Mouse (Mus musculus) telencephalon, adult 2 months (tissue): ENCODE data around the gene Asphd2.
"Not testable (repeated sequence)": the region's sequence is repeated elsewhere in the genome, so short reads cannot be mapped to it uniquely, and the experiment has no call there.

Experiments
- DNase-seq: peaks from one replicate; pipeline ENCODE4 v3.0.0-alpha.2; 2011; ENCODE audit warnings: low read depth, low spot score

Asphd2 gene

DNA sequence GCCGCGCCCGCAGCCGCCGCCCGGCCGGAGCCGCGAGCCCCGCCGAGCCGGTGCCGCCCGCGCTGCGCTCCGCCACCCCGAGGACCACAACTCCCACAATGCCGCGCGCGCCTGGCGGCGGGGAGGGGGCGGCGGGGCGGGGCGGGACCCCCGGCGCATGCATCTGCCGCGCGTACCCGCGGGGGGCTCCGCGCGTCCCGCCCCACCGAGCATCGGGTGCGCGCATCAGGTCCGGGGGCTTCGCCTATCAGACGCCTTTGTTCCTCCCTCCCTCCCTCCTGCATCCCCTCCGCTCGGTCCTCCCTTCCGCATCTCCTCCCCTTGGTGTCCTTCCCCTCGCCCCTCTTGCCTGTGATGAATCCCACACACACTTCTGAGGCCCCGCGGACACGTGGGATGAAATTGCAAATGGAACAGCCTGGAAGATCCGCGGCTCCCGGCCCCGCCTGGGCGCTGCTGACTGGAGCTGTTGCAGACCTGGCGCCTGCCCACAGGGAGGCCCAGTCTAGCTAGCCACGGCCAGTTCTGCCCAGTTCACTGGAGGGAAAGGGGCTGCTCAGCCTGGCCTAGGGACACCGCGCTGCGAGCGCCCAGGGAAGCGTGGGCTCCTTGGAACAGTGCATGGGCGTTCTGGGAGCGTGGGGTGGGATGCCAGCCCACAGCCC is at the start of gene Asphd2:
Gene Asphd2 (minus strand): TSS at position 88 of the 665 bp plus-strand sequence.
- peak; percentile 76 for DNase-seq

DNA sequence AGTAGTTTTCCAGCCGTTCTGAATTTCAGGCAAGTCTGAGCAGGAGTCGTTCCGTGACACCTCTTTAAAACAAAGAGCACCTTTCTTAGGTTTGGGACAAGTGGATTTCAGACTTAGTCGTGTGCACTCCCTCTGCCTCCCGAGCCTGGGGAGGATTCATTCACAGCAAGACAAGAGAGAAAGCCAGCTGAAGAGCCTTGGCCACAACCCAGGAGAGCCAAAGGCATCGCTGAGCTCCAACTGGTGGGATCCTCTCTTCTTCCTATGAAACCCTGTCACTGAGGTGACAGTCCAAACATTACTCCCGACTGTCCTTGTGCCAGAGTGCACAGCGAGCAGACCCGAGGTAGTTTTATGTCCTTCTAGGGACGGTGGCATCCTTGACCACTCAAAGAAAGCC is 43.9 kb upstream of the Asphd2 start:
- no peak for DNase-seq

GRCm38 (mm10) chr5:112433004-112433403 is 38.3 kb upstream of the Asphd2 start:
- DNase-seq: no peak

DNA sequence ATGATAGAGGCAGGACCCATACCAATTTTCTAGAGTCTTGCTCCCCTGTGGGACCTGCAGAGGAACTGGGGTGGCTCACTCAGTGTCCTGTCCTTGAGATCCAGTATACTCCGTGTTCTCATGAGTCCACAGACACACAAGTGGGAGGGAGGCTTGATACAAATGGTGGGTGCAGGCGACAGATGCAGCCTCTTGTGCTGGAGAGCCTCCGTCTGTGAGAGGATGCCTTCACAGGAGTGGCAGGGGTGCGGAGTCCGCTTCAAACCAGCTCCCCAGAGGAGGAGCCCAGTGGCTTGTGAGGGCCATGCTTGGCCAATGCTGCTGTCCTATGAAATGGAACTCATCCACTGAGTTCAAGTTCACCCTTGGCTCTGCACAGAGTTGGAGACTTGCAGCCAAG is 37.4 kb upstream of the Asphd2 start:
- DNase-seq: no peak

DNA sequence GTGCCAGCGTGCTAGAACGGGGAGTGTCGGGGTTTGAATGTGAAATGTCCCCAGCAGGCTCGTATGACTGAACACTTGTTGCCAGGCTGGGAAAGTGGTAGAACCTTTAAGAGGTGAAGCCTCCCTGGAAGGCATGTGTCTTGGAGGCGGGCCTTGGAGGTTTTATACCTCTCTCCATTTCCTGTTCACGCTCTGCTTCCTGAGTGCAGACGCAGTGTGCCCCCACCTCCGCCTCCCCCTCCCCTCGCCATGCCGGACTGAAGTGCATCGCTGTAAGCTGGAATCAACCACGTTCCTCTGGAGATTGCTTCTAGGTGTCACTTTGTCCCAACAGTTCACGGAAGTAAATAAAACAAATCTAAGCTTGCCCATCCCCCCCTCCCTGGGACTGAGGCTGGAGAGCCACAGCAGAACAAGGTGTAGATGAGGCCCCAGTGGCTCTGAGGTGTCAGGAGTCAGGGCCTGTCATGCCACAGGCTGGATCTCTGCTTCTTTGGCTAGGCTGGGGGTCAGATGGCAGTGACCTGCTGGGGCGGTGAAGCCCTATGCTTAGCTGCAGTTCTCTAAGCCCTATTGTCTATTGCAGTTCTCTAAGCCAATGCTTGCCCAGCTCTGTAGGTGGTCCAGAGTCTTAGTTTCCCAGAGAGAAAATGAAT is 36.6 kb upstream of the Asphd2 start:
- DNase-seq: no peak

DNA sequence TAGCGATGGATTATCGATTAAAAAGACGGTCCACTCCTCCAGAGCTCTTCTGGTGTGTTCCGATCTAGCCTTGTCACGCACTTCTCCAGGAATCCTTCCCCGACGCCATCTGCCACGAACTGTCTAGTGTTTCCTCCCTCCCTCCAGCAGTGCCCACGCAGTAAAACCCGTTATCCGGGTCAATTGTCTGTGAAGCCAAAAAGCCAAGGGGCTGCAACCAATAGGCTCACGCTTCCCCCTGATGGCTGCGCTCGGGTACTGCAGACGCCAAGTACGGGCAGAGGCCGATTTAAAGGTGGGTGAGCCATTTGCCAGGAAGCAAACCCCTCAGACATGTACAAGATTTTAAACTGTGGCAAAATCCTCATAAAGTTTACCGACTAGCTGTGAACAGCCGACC is 34.3 kb upstream of the Asphd2 start:
- DNase-seq: no peak

GRCm38 (mm10) chr5:112427283-112427682 is 32.6 kb upstream of the Asphd2 start:
- no peak for DNase-seq

- no peak for DNase-seq
These were observed 32.0 kb upstream of the Asphd2 start for GRCm38 (mm10) chr5:112426635-112427034.

GRCm38 (mm10) chr5:112419535-112419934 is 24.9 kb upstream of the Asphd2 start:
- no peak for DNase-seq

DNA sequence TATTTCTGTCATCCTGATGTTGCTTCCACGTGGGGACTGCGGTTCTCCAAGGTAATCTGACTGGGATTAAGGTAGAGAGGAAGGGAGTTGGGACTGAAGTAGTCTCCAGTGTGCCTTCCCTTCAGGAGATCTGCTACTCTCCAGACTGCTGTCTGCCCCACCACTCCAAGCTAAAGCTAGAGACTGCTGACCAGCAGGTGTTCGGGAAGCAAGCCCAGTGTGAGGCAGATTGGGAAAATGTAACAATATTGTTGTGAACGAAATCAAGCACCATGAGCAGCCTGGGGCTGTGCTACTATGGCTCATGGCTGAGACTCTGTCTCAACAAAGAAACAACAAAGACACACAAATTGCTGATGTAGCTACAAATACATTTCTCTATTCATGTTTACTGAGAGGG is 23.4 kb upstream of the Asphd2 start:
- DNase-seq: no peak

DNA sequence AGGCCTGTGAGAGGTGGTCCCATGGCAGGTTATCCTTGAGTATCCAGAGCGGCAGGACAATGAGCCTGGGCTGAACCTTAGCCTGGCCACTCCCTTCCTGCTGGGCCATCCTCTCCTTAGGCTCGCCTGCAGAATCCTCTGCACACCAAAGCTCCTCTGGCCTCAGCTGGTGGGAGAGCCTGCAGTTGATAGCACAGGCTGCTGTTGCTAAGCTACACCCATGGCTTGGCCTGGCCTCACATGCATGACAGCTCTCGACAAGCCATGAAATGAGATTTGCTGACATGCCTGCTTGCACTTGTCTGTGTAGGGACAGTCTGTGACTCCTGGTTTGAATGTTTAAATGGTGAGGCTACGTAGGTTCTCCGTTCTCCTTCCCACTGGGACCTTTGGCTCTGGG is 22.0 kb upstream of the Asphd2 start:
- no peak for DNase-seq

DNA sequence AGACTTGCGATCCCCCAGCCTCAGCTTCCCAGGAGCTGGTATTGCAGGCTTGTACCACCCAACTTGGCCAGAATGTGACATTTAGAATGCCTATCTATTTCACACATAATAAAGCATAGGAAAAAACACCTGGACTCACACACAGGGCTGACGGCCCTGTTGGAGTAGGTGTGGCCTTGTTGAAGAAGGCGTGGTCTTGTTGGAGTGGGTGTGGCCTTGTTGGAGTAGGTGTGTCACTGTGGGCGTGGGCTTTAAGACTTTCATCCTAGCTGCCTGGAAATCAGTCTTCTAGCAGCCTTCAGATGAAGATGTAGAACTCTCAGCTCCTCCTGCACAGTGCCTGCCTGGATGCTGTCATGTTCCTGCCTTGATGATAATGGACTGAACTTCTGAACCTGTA is 18.1 kb upstream of the Asphd2 start:
- DNase-seq: not testable (repeated sequence)

DNA sequence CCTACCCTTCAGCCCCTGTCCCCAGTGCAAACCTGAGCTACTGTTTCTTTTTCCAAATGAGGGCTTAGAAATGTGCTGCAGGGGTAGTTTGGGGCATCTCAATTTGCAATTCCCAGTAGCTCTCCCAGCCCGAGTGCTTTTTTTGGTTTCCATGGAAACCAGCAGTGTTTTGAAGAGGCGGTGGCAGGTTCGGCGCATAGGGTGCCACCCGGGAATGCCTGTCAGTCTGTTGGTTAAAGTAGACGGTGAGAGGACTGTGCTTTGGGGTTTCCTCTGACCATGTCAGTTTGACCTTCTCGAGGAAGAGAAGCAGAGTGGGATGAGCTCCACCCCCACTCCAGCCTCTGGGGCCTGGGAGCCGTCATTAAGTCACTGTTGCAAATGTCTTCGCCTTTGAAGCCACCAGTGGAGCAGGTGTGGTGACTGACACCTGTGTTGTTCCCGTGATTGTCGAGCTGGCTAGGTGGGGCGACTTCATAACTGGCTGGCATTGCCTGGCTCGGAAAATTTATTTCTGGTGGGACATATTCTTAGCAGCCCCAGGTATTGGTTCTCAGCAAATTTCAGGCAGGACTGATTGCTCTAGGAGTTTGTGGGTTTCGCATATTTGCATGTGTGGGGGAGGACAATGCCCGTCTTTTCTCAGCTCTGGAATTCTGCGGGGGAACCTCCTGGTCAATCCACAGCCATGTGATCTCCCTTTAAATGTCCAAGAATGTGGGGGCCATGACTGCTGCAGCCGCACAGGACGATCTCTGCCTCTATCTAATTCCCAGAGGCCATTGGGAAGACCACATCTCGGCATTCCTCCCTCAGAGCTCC is 17.1 kb upstream of the Asphd2 start:
- peak; percentile 79 for DNase-seq

- DNase-seq: no peak
These were observed 16.4 kb upstream of the Asphd2 start for GRCm38 (mm10) chr5:112411072-112411471.

GRCm38 (mm10) chr5:112409274-112409673 is 14.6 kb upstream of the Asphd2 start:
- DNase-seq: no peak

DNA sequence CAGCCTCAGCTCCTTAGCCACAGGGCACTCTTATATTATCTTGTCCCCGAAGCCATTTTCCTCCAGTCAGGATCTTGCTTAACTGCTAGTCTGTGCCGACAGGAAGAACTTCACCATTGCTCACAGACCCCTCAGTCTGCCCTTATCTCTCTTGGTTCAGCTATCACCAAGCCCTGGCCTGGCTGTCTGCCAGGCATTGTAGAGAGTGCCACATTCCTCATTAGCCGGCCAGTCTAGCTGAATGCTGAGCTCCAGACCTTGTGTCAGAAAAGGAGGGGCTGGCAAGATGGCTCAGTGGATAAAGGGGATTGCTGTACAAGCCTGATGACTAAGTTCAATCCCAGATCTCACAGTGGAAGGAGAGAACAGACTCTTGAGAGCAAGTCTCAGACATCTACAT is 11.4 kb upstream of the Asphd2 start:
- no peak for DNase-seq

DNA sequence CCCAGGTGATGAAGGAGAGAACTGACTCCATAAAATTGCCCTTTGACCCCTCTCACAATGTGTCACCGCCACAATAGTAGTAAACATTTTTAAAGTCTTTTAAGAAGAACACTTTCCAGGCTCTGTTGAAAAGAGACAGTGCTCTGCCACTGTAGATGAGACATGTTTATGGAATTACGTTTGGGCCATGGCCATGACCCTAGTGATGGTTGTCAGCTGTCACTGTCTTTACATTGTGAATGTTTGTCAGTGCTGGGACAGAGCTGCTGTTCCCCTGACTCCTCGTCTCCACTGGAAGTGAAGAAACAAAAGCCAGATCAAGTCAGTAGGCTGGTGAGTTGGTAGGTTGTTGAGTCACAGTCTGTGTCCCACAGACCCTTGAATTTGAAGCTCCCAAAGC is 7.8 kb upstream of the Asphd2 start:
- DNase-seq: no peak

DNA sequence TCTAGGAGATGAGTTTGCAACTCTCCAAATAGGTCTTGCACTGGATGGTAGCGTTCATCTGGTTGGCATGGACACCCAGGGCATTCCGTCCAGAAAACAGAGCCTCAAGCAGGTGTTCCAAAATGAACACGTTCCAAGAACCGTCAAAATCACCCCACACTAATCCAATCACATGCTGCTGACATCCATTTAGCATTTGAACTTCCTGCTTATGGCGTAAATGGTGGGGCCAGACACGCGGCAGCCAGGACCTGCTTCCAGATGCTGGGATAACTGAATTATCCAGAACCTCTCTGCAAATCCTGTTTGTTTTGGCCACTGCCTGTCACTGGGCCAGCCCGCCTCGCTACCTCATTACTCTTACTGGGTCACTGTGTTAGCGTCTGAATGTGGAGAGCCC is 4.6 kb upstream of the Asphd2 start:
- DNase-seq: no peak

GRCm38 (mm10) chr5:112396066-112396465 is 1.4 kb upstream of the Asphd2 start:
- DNase-seq: no peak

DNA sequence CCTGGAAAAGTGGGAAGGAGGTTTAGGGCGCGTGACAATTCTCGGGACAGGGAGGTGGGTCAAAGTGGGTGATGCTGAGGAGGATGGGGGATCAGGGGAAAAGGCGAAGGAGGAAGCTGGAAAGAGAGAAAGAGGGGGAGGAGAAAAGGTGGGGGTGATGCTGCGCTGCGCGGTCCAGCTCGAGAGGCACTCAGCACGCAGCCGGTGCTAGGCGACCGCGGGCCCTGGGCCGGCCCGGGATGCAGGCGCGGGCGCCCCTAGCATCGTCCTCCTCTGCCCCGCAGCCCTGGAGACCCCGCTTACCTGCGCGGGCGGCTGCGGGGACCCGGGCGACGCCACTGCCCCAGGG is 277 bp downstream of the Asphd2 start:
- DNase-seq: no peak

DNA sequence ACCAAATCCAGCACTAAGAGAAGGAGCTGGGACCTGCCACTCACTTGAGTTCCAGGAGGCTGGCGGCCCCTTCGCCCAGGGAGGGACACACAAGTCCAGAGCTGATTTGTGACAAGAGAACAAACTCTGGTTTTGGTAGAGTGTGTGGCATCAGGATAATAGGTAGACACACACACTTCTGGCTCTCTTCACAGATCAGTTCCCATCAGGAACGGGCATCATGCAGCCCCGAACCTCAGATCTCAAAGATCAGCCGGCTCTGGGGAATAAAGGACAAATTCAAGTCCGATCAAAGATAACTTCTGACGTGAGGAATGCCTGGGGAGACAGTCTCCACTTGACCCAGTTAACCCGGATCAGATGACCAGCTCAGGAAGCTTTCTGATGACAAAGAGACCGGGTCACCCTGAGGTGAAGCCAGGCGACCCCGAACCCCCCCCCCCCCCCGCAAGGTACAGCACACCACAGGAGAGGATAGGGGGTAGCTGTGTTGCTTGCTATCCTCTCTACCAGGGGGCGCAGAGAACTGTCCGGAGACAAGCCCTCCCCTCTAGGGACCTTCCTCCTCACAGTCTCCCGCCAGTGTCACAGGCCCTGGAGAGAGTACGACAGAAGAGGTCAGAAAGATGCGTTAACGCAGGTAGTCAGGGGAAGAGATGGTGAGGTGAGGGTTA is 788 bp downstream of the Asphd2 start:
- no peak for DNase-seq

DNA sequence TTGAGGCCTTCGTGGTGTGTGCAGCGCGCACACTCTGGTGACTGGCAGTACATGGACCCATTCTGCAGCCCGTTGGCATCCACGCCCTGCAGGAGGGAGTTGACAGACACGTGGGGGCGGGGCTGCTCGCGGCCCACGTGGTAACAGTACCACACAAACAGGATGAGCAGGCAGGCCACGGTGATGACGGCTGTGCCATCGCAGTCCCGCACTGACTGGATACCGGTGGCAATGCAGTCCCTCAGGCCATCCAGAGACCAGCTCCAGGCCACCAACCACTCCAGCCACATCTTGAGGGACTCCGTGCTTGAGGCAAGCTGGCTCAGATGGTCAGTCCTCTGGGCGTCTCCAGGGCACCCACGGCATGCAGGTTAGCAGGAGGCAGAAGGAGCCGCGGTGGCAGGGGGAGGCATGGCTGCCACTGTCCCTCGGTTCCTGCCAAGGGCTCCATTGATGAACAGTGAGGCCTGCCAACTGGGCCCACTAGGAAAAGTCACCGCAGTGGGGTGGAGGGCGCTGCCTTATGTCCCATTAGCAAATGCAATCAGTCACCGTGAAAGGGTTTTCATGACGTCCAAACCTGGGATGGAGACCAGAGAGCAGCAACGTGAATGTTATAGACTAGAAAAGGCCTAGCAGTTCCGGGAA is 2.9 kb downstream of the Asphd2 start:
- DNase-seq: no peak
